Mouse (Mus musculus) liver, adult 2 months (tissue): ENCODE measurements around the gene Ybx1.

Source experiments
- CTCF ChIP-seq: fragments of 200-500 bp; IDR thresholded peaks from 2 replicates; pipeline ENCODE4 v1.5.1; 2011; ENCODE audit warnings: low read depth, low read length, control low read depth
- POLR2A ChIP-seq: fragments of 200-500 bp; IDR thresholded peaks from 2 replicates; pipeline ENCODE4 v1.6.1; 2011; ENCODE audit warnings: low read length, control low read depth; ENCODE audit not compliant: insufficient read depth; ENCODE audit errors: extremely low read depth

DNA sequence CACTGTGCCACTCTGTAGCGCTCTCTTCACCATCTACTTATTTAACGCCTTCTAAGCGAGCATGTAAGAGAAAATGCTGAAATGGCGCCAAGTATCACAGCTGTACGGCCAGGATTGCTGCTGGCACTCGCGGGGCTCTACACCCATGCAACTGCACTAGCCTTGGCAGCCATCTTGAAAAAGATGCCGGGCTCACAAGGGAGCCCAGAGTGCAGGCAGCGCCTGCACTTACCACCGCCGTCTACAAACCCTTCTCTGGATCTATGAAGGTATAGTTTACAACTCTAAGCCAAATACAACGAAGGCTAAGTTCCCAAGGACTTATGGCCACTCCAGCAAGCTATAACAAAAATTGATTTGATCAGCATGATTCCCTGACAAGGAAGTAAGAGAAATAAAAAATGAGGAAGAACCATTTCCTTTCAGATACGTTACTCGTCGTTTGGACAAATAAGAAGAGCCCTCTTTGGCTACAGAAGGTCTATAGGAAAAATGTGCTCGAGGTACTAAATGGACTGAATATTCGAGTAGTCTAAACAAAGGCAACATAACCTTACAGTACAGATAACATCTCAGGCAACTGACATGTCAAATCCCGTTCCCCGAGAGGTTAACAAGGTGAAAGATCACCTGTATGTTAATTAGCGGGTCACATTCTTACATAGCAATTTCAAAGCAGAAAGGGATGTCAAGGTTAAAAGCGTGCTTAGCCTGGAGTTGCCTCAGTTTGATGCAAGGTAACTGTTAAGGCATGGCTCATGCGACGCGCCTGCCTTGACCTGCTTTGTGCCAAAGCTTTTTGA lies 1.4 kb downstream of the Ybx1 start:
- TF ChIP-seq CTCF (no peak), POLR2A (no peak)
